Mouse (Mus musculus): ENCODE data around the gene Psme1. TPM values are rescaled to one million over a fixed set of nuclear protein-coding genes. Genes with fewer than 3 reads are reported as not detected.

Psme1 gene
- polyA plus RNA-seq, 1 experiment from 2014 or later = 126 TPM

DNA sequence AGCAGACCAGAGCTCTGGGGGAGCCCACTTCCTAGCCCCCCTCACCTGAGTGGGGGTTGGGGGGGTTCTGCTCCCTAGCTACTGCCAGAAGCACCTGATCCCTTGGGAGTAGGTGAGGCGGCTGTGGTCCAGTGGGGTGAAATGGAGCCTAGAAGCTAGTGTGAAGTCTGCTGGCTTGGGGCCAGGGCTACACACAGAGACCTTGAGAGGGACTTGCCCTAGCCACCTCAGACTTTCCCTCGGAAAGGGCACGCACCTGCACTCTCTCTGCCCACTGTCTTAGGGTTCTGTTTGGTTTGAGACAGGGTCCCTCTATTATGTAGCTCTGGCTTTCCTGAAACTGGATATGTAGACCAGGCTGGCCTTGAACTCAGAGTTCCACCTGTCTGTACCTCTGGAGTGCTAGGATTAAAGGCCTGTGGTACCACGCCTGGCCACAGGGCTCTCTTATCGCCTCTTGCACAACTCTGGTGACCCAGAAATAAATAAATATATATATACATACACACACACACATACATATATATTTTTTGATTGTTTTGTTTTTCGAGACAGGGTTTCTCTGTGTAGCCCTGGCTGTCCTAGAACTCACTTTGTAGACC lies 846 bp downstream of the Psme1 start:
- 41% methylated on average over 6 of the region's 6 CpGs for WGBS
- peak; percentile 62 for ATAC-seq (ENCODE audit: low FRiP score)
- H3K9ac ChIP-seq (ENCODE audit: low read depth, low read length) = peak overlapping the region; percentile 83

DNA sequence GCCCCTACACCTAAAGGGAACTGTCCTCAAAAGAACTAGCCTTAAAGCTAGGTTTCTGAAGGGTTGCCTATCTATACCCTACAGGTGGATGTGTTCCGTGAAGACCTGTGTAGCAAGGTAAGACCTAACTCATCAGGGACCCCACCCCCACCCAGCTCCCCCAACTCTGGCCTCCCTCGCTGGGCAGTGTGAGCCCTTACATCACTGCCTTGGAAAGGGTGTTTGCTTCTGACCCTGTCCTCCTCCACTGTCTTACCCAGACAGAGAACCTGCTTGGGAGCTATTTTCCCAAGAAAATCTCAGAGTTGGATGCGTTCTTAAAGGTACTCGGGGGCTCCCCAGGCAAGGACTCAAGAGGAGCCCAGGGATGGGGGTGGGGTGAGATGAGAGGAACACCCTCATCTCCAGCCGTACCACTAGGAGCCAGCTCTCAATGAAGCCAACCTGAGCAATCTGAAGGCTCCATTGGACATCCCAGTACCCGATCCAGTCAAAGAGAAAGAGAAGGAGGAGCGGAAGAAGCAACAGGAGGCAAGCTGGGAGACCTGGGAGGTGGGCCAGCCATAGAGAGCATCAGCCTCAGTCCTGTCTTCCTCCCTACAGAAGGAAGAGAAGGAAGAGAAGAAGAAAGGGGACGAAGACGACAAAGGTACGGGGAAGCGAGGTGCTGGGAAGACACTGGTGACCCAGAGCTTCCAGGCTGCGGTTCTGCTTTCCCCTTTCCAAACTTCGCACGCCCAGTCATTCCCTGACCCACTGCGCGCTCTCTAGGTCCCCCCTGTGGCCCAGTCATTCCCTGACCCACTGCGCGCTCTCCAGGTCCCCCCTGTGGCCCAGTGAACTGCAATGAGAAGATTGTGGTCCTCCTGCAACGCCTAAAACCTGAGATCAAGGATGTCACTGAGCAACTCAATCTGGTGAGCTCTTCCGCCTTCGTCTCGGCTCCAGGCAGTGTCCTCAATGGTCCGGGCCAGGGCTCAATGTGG lies 1.9 kb downstream of the Psme1 start:
- H3K9me3 ChIP-seq (ENCODE audit: control insufficient read depth, low read length) = no peaks in the 10 kb centered on the region
- no peak for DNase-seq (ENCODE audit: low spot score)
- H3K27ac ChIP-seq (ENCODE audit: low read depth, low read length) = no peak overlapping the region
- H3K36me3 ChIP-seq (ENCODE audit: control insufficient read depth, insufficient read depth, low read length) = peaks cover 2% of the 10 kb centered on the region; the same call in 1 of the 2 replicates
- no peaks in the 10 kb centered on the region for H3K27me3 ChIP-seq (ENCODE audit: control insufficient read depth, insufficient read depth, low read length)
- WGBS = 86% methylated on average over 23 of the region's 23 CpGs
- ATAC-seq (ENCODE audit: low FRiP score) = no peak
- peaks cover 3% of the 10 kb centered on the region for H3K4me1 ChIP-seq (replicated peaks; ENCODE audit: control insufficient read depth, insufficient read depth, low read length)
- H3K9ac ChIP-seq (ENCODE audit: low read depth, low read length) = no peak overlapping the region
- H3K4me3 ChIP-seq (ENCODE audit: low read depth, low read length) = no peak overlapping the region
- no peak overlapping the region for H3K4me2 ChIP-seq (replicated peaks; ENCODE audit: low read depth, low read length)

More for the DNA sequence above, 846 bp downstream of the Psme1 start:
- no peaks in the 10 kb centered on the region for H3K27me3 ChIP-seq (ENCODE audit: control insufficient read depth, insufficient read depth, low read length)
- H3K27ac ChIP-seq (ENCODE audit: low read depth, low read length) = peak overlapping the region; percentile 75; the same call in 1 of the 2 replicates
- peaks cover 2% of the 10 kb centered on the region; the same call in 1 of the 2 replicates for H3K36me3 ChIP-seq (ENCODE audit: control insufficient read depth, insufficient read depth, low read length)
- peak overlapping the region; percentile 85 for H3K4me2 ChIP-seq (replicated peaks; ENCODE audit: low read depth, low read length)
- no peak for DNase-seq (ENCODE audit: low spot score)
- H3K4me3 ChIP-seq (ENCODE audit: low read depth, low read length) = peak overlapping the region; percentile 63
- H3K9me3 ChIP-seq (ENCODE audit: control insufficient read depth, low read length) = no peaks in the 10 kb centered on the region
- peaks cover 3% of the 10 kb centered on the region; the same call in 1 of the 2 replicates for H3K4me1 ChIP-seq (replicated peaks; ENCODE audit: control insufficient read depth, insufficient read depth, low read length)

DNA sequence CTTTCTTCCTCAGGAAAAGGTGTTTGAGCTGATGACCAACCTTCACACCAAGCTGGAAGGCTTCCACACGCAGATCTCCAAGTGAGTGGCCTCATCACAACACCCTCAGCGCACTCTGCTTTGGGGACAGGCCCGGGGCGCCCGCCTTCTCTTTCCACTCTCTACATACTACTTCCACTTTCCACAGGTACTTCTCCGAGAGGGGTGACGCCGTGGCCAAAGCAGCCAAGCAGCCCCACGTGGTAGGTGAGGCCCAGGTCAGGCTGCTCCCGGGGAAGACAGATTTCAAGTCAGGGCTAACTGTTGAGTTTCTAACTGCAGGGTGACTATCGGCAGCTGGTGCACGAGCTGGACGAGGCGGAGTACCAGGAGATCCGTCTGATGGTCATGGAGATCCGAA lies 2.8 kb downstream of the Psme1 start:
- no peaks in the 10 kb centered on the region for H3K27me3 ChIP-seq (ENCODE audit: control insufficient read depth, insufficient read depth, low read length)
- 94% methylated on average over 16 of the region's 16 CpGs for WGBS
- H3K9me3 ChIP-seq (ENCODE audit: control insufficient read depth, low read length) = no peaks in the 10 kb centered on the region
- no peak overlapping the region for H3K4me3 ChIP-seq (ENCODE audit: low read depth, low read length)
- no peak for DNase-seq (ENCODE audit: low spot score)
- H3K4me2 ChIP-seq (replicated peaks; ENCODE audit: low read depth, low read length) = no peak overlapping the region
- H3K27ac ChIP-seq (ENCODE audit: low read depth, low read length) = no peak overlapping the region
- no peak overlapping the region for H3K9ac ChIP-seq (ENCODE audit: low read depth, low read length)
- ATAC-seq (ENCODE audit: low FRiP score) = no peak
- H3K36me3 ChIP-seq (ENCODE audit: control insufficient read depth, insufficient read depth, low read length) = peaks cover 2% of the 10 kb centered on the region; the same call in 1 of the 2 replicates
- H3K4me1 ChIP-seq (replicated peaks; ENCODE audit: control insufficient read depth, insufficient read depth, low read length) = peaks cover 3% of the 10 kb centered on the region

DNA sequence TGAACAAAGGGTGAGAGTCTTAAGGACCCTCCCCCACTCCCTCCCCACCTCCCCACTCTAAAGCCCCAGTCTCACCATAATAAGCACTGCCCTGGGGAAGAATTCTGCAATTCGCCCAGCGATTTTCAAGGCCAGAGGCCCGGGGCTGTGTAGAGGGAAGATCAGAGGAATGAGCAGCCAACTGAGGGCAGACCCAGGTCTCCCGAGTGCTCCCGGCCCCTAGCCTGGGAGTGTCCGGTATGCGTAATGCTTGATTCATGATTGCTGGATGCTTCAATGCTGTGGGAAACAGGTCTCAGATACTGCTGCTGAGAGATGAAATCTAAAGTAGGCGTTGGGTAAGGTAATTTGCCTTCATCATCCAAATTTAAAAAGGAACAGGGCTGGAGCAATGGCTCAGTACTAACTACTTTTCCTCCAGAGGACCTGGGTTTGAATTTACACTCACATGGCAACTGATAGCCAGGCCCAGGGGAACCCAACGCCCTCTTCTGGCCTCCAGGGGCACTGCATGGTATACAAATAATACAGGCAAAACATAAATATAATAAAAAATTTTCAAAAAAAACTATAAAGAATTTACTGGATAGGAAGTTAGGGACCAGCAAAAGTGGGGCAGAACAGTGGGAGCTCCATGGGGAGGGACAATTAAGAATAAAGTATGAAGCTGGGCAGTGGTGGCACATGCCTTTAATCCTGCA lies 4.2 kb downstream of the Psme1 start:
- DNase-seq (ENCODE audit: low spot score) (no peak), ATAC-seq (ENCODE audit: low FRiP score) (no peak)
- H3K9me3 ChIP-seq (ENCODE audit: control insufficient read depth, low read length) = no peaks in the 10 kb centered on the region
- H3K27me3 ChIP-seq (ENCODE audit: control insufficient read depth, insufficient read depth, low read length) = no peaks in the 10 kb centered on the region
- peaks cover 2% of the 10 kb centered on the region; the same call in 1 of the 2 replicates for H3K36me3 ChIP-seq (ENCODE audit: control insufficient read depth, insufficient read depth, low read length)
- no peak overlapping the region for H3K4me2 ChIP-seq (replicated peaks; ENCODE audit: low read depth, low read length)
- H3K4me1 ChIP-seq (replicated peaks; ENCODE audit: control insufficient read depth, insufficient read depth, low read length) = peaks cover 3% of the 10 kb centered on the region
- no peak overlapping the region for H3K9ac ChIP-seq (ENCODE audit: low read depth, low read length)
- WGBS = 79% methylated on average over 9 of the region's 9 CpGs
- no peak overlapping the region for H3K27ac ChIP-seq (ENCODE audit: low read depth, low read length)
- no peak overlapping the region for H3K4me3 ChIP-seq (ENCODE audit: low read depth, low read length)

DNA sequence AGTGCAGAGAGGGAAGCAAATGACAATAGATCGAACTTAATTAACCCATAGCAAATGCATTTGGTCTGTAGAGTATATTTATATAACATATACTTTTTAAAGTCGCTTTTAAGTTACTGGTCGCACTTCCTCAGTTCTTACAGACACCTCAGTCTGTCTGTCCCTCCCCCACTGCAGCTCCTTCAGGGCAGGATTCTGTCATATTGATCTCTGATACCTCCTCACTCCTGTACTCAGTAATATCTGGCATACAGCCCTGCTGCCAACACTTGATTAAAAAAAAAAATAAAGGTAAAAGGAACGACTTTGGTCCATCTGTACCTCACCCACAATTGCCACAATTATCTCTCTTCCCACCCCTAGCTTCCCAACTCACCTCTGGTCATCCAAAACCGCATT lies 6.4 kb downstream of the Psme1 start:
- Histone ChIP-seq H3K36me3 (ENCODE audit: control insufficient read depth, insufficient read depth, low read length) (peaks cover 2% of the 10 kb centered on the region; the same call in 1 of the 2 replicates), H3K4me1 (replicated peaks; ENCODE audit: control insufficient read depth, insufficient read depth, low read length) (no peaks in the 10 kb centered on the region; the same call in 1 of the 2 replicates), H3K9me3 (ENCODE audit: control insufficient read depth, low read length) (no peaks in the 10 kb centered on the region), H3K27ac (ENCODE audit: low read depth, low read length) (no peak overlapping the region), H3K27me3 (ENCODE audit: control insufficient read depth, insufficient read depth, low read length) (no peaks in the 10 kb centered on the region), H3K4me3 (ENCODE audit: low read depth, low read length) (peak overlapping the region; percentile 43), H3K4me2 (replicated peaks; ENCODE audit: low read depth, low read length) (peak overlapping the region; percentile 84), H3K9ac (ENCODE audit: low read depth, low read length) (peak overlapping the region; percentile 70)
- no peak for ATAC-seq (ENCODE audit: low FRiP score)
- no peak for DNase-seq (ENCODE audit: low spot score)
- 40% methylated on average over 5 of the region's 5 CpGs for WGBS

DNA sequence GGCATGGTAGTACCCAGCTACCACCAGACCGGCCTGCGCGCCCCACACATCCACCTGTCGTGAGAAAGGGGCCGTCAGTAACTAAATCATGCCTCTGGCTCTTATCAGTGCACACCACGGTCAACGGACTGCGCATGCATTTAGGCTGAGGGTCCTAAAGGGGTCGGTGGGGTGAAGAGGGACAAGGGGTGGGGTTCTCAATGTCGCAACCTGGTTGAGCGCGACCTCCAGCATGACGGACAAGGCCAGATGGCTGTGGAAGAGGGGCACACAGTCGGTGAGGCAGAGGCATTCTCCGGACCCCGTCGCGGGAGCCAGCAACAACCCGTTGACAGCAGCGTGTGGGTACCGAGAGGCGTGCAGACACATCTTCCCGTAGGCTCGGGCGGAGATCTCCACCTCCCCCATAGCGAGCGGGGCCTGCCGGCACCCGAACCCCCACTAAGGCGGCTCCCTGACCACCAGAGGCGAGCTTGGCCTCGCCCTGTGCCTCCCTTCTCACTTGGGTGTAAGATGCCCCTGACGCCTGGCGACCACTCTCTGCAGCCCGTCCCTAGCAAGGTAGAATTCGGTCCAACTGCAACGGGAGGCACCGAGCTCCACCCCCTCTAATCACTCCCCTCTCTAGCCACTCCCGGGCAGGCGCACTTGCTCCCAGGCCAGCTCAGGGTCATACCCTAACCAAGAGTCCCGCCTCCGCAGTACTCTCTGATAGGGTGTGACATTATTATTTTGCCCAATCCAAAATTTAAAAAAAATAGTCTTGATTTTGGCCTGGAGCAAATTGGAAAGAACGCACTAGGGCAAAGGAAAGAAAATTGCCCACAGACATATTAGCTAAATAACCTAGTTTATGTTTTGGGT lies 7.0 kb downstream of the Psme1 start, which contains the start of gene Emc9:
TSS of gene Emc9 (minus strand) at position 601 of the 864 bp plus-strand sequence.
- no peaks in the 10 kb centered on the region; the same call in 1 of the 2 replicates for H3K4me1 ChIP-seq (replicated peaks; ENCODE audit: control insufficient read depth, insufficient read depth, low read length)
- WGBS = 2% methylated on average over 43 of the region's 43 CpGs
- H3K4me2 ChIP-seq (replicated peaks; ENCODE audit: low read depth, low read length) = peak within 1 kb of the TSS; percentile 84
- no peaks in the 10 kb centered on the region for H3K9me3 ChIP-seq (ENCODE audit: control insufficient read depth, low read length)
- no peaks in the 10 kb centered on the region for H3K27me3 ChIP-seq (ENCODE audit: control insufficient read depth, insufficient read depth, low read length)
- H3K9ac ChIP-seq (ENCODE audit: low read depth, low read length) = peak within 1 kb of the TSS; percentile 70
- H3K27ac ChIP-seq (ENCODE audit: low read depth, low read length) = 0 out of 2 replicates have a peak within 1 kb of the TSS, but pooled peaks have one; percentile 10
- peak; percentile 78 for ATAC-seq (ENCODE audit: low FRiP score)
- peaks cover 2% of the 10 kb centered on the region; the same call in 1 of the 2 replicates for H3K36me3 ChIP-seq (ENCODE audit: control insufficient read depth, insufficient read depth, low read length)
- peak; percentile 51 for DNase-seq (ENCODE audit: low spot score)
- H3K4me3 ChIP-seq (ENCODE audit: low read depth, low read length) = peak within 1 kb of the TSS; percentile 43

DNA sequence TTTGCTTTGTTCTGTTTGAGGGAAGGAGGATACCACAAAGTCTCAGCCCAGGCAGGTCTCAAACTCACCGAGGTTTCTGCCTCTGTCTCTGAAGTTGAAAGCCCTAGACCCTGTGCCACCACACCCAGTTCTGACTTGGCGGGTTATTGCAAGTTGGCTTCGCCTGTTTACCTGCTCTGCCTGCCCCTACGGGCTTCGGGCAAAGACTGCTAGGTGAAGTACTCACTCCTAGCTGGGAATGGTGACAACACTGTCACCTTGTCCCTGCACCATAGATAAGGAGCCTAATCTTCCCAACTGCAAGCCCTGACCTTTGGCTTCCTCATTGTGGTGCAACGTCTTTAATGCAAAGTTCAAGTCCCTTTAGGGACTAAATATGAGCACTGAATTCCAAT lies 7.6 kb downstream of the Psme1 start:
- H3K9ac ChIP-seq (ENCODE audit: low read depth, low read length) = no peak overlapping the region
- no peak for DNase-seq (ENCODE audit: low spot score)
- no peak overlapping the region for H3K27ac ChIP-seq (ENCODE audit: low read depth, low read length)
- no peaks in the 10 kb centered on the region for H3K27me3 ChIP-seq (ENCODE audit: control insufficient read depth, insufficient read depth, low read length)
- H3K4me3 ChIP-seq (ENCODE audit: low read depth, low read length) = peak overlapping the region; percentile 43; the same call in 1 of the 2 replicates
- no peak overlapping the region for H3K4me2 ChIP-seq (replicated peaks; ENCODE audit: low read depth, low read length)
- WGBS = 66% methylated on average over 6 of the region's 6 CpGs
- H3K36me3 ChIP-seq (ENCODE audit: control insufficient read depth, insufficient read depth, low read length) = no peaks in the 10 kb centered on the region
- ATAC-seq (ENCODE audit: low FRiP score) = no peak
- no peaks in the 10 kb centered on the region for H3K9me3 ChIP-seq (ENCODE audit: control insufficient read depth, low read length)
- peaks cover 4% of the 10 kb centered on the region; the same call in 1 of the 2 replicates for H3K4me1 ChIP-seq (replicated peaks; ENCODE audit: control insufficient read depth, insufficient read depth, low read length)
